14 mouse cellular contexts compared by ENCODE assay signal in the genomic region with DNA sequence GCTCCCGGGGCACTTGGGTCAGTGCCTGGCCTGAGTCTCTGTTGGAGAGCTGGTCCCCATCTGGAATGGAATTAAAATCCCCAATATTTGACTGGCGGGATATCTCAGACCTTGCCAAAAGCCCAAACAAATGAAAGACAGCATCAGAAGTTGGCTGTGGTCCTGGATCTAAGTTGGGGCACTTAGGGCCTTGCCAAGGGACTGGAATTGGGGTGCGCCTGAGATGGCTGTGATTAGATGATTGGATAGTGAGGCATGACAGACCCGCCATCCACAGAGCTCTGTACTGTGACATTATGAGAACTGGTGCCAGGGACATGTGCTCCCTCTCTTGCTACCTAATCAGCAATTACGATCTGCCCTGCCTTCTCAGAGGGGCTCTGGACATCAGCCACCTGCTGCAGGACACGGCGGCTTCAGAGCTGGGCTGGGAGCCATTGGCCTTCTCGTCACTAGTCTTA.
A peak's percentile ranks its signal among the peaks of the same experiment; 100 is the strongest.
DNase-seq lines count a peak whose midpoint lies in the region; ATAC-seq and TF ChIP-seq lines count a peak whose summit lies in the region.
"Had no signal": no experiment of that assay in that cellular context is flagged by ENCODE, and none has a peak within 500 bp of the region (broad histone marks: within the 10 kb centered on the region; RNA-seq: fewer than 3 reads in every experiment).

No protein-coding gene starts in this region.

- TF ChIP-seq CTCF in liver, postnatal 0 days (IDR thresholded peaks at IDR 0.05; ENCODE audit: low read depth), result no peak

- no peaks in the 10 kb centered on the region for H3K36me3 ChIP-seq in liver, postnatal 0 days (replicated peaks; ENCODE audit: insufficient read depth, low read length)

- intact Hi-C loops in gastrocnemius, postnatal 14 days (cut with DNase I; ENCODE audit: low total_unique reads), result no loop called here

- H3K4me2 ChIP-seq in liver, postnatal 0 days (ENCODE audit: low read depth, low read length), result no peak overlapping the region

- H3K4me3 ChIP-seq in liver, postnatal 0 days (ENCODE audit: low read depth, low read length), result no peak overlapping the region

- H3K27me3 ChIP-seq in liver, postnatal 0 days (ENCODE audit: insufficient read depth, low read length), result no peaks in the 10 kb centered on the region
- H3K27me3 ChIP-seq: Patski had no signal

- WGBS in liver, postnatal 0 days (ENCODE audit: insufficient replicate concordance), result 81% methylated on average over 8 of the region's 8 CpGs

- H3K9me3 ChIP-seq in liver, postnatal 0 days (ENCODE audit: low read length), result no peaks in the 10 kb centered on the region

- H3K9ac ChIP-seq in liver, postnatal 0 days (replicated peaks), result no peak overlapping the region

- ATAC-seq in liver, postnatal 0 days, result no peak
- ATAC-seq: intestine, embryonic 16.5 days; Patski had no signal

- DNase-seq in gastrocnemius, postnatal 14 days, result peak; percentile 12
- no peak for DNase-seq in gastrocnemius, adult 18-20 months (ENCODE audit: low spot score)
- peak; percentile 30 to 37 for DNase-seq in right cerebral cortex, postnatal 10 days (ENCODE audit: low spot score in 2 of 2)
- no peak for DNase-seq in right cerebral cortex, postnatal 14 days
- peak; percentile 26 to 81 for DNase-seq in cerebellum, postnatal 4 days (ENCODE audit: low spot score in 2 of 2)
- no peak for DNase-seq in thymus, postnatal 0 days (ENCODE audit: low spot score)
- DNase-seq in liver, postnatal 0 days, result no peak
- no peak for DNase-seq in neural tube, embryonic 10.5 days (ENCODE audit: extremely low spot score, low spot score)
- DNase-seq: adrenal gland, postnatal 36 days; layer of hippocampus, postnatal 36 days; liver; midbrain, embryonic 14.5 days had no signal

- TF ChIP-seq EP300 in liver, postnatal 0 days (IDR thresholded peaks at IDR 0.05; ENCODE audit: low read depth), result no peak

- no peak overlapping the region for H3K27ac ChIP-seq in liver, postnatal 0 days (ENCODE audit: low read depth)

- no peaks in the 10 kb centered on the region for H3K4me1 ChIP-seq in liver, postnatal 0 days (ENCODE audit: insufficient read depth)

Comparison
In these comparisons a context has a peak if more than half of its experiments do, and no peak if none do; other contexts are left out.
1. DNase-seq: peak in gastrocnemius, postnatal 14 days (single experiment), right cerebral cortex, postnatal 10 days (2 of 2) and cerebellum, postnatal 4 days (2 of 2); none in gastrocnemius, adult 18-20 months (single experiment), right cerebral cortex, postnatal 14 days (single experiment), thymus, postnatal 0 days (single experiment), liver, postnatal 0 days (single experiment) and neural tube, embryonic 10.5 days (single experiment).